Mouse (Mus musculus): Measurements from ENCODE around the gene Epn3. TPM values are rescaled to one million over a fixed set of nuclear protein-coding genes. Genes with fewer than 3 reads are reported as not detected.

Epn3 gene
- total RNA-seq (2021): under 1 TPM; 0.12 to 0.31 TPM
- long read RNA-seq, experiment 1: 0 reads
- long read RNA-seq, experiment 2, partial matches to known transcripts: 0 of 2 reads
- long read RNA-seq, experiment 2, other reads (novel, unspliced or antisense): 1 of 2 reads

DNA sequence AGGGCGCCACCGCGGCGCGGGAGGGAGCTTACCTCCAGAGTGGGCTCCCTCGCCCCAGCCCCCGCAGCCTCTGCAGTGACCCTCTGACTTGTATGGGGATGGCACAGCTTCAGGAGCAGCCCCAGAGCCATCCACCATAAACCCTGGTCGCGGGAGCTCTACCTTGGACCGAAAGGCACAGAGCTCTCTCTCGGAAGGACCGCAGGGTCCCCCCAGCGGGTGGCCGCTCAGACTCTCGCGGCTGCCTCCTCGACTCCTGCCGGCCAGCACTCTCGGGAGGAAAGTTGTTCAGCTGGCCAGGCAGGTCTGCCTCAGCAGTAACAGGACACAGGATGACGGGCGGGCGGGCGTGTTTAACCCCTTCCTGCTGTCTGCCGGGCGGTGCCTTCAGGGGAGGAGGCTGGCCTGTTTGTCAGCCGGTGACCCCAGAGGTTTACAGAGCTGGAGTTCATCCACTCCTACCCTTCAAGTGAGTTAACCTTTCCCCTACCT, at the start of gene Epn3:
TSS of gene Epn3 (minus strand) at position 314 of the 492 bp plus-strand sequence.
- intact Hi-C loops (cut with DNase I): no loop called here
- DNase-seq: no peak

DNA sequence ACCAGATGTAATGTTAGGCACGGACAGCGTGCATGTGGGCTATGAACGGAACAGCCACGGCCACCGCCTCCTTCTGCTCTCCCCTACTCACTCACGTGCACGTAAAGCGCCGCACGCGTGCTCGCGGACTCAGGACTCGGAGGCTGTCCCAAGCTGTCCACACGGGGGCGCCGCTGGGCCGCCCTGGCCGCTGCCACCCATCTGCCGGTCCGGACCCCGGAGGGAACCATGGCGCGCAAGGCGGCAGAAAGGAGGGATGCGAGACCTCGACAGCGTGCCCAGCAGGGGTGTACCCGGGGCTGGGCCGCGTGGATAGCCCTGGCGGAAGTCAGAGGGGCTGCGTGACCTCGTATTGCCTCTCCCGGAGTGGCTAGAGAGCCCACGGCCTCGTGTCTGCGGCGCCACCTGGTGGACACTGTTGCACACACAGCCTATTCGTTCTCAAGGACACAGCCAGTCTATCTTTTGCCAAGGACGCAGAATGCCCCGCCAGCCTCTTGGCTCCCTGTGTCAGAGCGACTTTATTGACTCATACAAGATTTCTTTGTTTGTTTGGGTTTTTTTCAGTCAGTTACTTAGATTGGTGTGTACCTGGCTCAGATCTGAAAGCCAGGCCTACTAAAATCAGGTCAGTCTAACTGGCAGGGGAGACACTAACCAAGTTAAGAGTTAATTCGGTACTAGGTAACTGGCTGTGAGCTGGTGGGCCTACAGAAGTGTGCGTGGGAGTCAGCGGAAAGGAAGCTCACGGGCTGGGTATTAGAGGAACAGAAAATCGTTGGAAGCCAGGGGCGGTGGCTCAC, 49.3 kb upstream of the Epn3 start, which contains the start of gene Rsad1:
TSS of gene Rsad1 (minus strand) at position 368 of the 803 bp plus-strand sequence.
- intact Hi-C loops (cut with DNase I): no loop called here

DNA sequence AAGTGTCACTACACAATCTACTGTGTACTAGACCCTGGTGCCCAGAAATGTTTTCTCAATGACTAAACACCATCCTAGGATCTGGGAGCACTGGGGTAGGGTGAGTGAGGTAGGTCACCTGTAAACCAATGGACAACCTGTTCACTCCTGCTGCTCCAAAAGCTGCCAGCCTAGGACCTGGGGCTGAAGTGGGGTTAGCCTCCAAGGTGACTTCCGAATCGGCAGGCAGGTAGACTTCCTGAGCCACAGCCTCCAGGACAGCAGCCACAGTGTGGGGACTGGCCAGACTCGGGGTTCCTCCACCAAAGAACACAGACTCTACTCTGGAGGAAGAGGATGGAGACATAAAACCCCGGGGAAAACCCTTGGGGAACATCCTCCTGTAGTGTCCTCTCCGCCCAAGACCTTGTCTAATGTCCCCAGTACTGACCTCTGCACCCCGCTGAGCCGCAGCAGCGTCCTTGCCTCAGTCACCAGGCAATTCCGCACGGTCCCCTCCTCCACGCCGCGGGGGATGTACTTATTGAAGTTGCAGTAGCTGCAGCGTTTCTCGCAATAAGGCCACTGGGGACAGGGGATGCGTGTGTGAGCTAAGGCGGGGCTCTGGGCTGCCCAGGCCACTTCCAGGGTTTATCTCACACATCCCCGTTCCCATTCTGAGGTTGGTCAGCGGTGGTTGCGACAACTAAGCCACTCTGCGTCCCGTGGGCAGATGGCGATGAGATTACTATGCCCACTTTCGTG, 48.4 kb upstream of the Epn3 start:
- no peak for DNase-seq
- intact Hi-C loops (cut with DNase I): no loop called here

More for the DNA sequence above, 49.3 kb upstream of the Epn3 start, which contains the start of gene Rsad1:
- DNase-seq: peak; percentile 94 to 98

DNA sequence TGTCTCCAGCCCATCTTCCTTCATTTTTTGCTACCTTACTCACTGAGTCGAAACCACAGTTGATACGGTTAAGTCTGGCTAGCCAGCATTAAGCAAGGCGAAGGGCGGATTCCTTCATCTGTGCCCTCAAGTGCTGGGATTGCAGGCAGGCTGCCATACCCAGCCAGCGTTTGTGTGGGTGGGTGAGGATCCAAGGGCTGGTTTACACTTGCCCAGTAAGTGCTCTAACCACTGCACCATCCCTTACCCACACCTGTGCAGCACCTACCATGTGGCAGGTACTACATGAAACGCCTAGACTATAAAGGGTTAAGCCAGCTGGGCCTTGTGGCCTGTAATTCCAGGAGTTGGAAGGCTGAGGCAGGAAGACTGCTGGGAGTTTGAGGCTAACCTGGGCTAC, 47.5 kb upstream of the Epn3 start:
- no peak for DNase-seq
- intact Hi-C loops (cut with DNase I): no loop called here

DNA sequence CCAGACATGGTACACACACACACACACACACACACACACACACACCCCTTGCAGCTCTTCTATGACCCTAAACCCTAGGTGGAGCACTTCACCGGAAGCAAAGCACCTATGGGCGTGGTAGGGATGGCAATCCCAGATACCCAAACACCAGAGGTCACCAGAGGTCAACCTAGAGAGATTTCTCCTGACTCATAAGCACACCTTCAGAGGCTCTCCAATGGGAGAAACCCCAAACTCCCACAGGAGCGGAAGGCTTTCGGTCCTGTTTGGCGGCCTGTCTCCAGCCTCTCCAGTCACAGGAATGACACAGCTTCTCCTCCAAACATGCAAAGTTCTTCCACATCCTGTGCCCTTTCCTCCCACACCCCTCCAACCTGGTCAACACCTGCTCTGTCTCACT, 46.6 kb upstream of the Epn3 start:
- intact Hi-C loops (cut with DNase I): no loop called here
- DNase-seq: no peak

DNA sequence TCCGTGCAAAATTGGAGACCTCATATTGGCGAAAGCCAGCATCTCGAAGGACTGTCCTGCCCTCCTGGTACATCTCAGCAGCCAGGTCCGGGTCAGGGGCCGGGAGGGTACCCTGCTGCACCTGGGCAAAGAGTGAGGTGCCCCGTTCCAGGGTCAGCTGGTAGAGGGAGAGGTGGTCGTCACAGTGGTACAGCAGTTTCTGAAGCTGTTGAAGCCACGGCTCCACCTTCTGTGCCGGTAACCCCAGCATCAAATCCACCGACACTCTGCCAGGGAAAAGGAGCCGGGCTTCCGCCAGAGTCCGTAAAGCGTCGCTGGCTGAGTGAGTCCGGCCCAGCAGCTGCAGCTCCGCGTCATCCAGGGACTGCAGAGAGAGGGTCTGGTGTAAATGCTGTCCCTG, 44.6 kb upstream of the Epn3 start:
- intact Hi-C loops (cut with DNase I): loop anchor here (5.0 kb wide), 2 partner anchors 122 to 202 kb away; no protein-coding TSS in a partner anchor
- no peak for DNase-seq

DNA sequence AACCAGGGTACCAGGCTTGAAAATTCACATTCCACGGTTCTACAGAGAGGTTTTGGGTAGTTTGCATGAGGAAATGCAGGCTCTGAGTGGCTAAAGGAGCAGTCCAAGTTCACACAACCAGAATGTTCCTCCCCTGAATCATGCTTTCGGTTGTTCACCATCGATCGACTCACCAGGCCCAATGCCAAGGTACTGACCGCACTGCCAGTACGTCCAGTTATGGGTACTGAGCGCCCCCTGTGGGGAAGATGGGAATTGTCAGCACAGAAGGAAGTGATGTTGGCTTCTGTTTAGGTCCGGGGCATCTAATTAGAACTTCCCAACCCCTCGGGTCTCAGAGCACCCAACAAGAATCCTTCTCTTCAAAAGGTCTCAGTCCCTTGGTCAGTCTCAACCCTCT, 44.2 kb upstream of the Epn3 start:
- DNase-seq: peak; percentile 93 to 96
- intact Hi-C loops (cut with DNase I): loop anchor here (5.0 kb wide), 2 partner anchors 122 to 202 kb away; no protein-coding TSS in a partner anchor

DNA sequence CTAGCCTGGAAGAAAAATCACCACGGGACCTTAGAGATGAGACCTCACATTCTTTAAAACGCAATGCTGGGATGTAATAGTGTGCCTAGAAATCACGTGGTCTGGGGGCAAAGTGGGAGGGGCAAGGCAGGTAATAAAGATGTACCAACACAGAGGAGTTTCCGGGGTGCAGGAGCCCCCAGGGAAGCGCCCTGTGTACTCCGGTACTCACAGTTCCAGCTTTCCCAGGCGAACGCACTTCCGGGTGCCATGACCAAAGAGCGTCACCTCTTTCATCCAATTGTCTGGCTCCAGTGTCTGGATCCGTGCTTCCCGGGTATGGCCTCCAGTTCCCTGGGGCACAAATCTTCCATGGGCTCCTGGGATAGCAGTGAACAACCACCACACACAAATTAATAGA, 43.6 kb upstream of the Epn3 start:
- no peak for DNase-seq
- intact Hi-C loops (cut with DNase I): loop anchor here (5.0 kb wide), 2 partner anchors 121 to 201 kb away; no protein-coding TSS in a partner anchor

DNA sequence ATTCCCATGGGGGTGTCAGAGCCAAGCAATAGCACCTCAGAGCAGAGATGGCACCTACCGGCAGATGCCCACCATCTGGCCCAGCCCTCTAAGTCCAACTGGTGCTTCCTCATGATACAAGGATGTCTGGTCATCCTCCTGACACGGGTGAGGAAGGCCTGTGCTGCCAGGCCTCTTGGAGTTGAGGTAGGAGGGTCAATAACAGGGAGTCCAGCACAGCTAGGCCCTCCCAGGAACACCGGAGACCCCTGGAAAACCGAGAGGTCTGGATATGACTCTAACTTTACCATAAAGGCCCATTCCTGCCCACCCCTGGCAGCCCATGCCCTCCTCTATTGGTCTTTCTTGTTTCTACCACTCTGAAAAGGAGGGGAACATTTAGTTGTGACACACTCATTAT, 42.6 kb upstream of the Epn3 start:
- intact Hi-C loops (cut with DNase I): loop anchor here (5.0 kb wide), 2 partner anchors 120 to 200 kb away; no protein-coding TSS in a partner anchor
- DNase-seq: no peak

DNA sequence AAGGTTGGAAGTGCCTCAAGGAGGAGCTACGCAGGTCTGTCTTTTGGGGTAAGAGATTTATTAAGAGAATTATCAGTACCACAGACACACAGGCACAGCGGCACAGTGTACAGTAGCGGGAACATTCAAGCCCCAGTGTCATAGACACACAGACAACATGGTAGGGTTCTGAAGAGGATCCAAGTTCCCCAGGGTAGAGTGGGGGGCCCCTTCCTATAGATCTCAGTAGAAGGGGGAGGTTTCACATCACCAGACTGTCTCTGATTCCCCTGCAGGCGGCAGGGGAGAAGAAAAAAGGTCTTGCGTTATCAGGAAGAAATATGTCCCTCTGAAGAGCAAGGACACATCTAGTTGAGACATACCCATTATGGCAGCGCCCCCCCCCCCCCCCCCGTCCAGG, 40.0 kb upstream of the Epn3 start:
- DNase-seq: no peak
- intact Hi-C loops (cut with DNase I): loop anchor here (5.0 kb wide), 2 partner anchors 117 to 197 kb away; no protein-coding TSS in a partner anchor

DNA sequence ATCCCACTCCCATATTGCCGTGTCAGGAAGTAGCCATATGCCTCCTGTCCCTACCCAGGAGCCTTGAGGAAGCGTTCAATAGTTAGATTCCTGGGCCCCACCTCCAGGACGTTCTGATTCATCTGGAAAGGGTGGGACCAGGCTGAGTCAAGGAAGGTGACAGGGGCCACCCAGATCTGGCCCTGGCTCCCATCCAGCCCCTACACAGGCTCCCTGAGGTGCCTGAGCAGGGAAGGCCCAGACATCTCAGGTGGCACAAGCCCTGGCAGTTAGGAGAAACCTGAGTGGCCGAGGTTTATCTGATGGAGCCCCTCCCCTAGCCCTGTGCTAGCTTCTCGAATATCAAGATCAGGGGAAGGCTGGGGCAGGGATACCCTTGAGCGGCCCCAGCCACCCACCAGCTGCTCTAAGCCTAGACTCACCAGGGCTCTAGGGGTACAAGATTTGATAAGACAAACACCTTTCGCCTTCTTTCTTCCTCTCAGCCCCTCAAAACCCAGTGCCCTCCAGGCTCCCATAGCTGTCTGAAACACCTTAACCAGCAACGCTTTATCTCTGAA, 39.0 kb upstream of the Epn3 start:
- intact Hi-C loops (cut with DNase I): no loop called here
- no peak for DNase-seq

DNA sequence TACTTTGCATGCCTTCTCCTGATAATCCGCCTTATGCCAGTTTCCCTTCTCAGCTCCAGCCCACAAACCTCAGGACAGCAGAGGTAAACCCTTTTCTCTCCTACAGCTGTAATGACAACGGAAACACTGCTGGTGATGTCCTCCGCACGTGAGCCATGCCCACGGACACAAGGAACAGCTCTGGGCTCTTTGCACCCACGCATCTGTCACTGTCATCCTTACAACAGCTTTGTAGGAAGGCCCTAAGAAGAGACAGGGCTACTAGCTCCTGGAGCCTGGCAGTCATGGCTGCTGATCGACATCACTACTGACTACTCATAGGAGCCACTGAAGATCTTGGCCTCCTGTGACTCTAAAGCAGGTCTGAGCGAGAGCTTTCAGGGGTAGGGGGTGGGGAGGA, 33.4 kb upstream of the Epn3 start:
- no peak for DNase-seq
- intact Hi-C loops (cut with DNase I): no loop called here

DNA sequence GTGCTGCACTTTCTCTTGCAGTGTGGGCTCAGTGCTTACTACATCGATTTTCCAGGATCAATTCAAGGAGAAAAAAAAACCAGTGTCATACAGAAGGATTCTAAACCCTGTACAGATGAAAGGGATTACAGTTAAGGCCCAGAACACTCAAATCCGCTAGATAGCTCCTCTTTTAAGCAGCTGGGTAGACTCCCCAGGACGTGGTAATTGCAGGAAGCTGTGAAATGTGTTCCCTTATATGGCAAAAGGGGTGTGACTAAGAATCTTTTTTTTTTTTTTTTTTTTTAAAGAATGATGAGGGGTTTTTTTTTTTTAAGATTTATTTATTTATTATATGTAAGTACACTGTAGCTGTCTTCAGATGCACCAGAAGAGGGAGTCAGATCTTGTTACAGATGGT, 29.1 kb upstream of the Epn3 start:
- DNase-seq: no peak
- intact Hi-C loops (cut with DNase I): no loop called here

DNA sequence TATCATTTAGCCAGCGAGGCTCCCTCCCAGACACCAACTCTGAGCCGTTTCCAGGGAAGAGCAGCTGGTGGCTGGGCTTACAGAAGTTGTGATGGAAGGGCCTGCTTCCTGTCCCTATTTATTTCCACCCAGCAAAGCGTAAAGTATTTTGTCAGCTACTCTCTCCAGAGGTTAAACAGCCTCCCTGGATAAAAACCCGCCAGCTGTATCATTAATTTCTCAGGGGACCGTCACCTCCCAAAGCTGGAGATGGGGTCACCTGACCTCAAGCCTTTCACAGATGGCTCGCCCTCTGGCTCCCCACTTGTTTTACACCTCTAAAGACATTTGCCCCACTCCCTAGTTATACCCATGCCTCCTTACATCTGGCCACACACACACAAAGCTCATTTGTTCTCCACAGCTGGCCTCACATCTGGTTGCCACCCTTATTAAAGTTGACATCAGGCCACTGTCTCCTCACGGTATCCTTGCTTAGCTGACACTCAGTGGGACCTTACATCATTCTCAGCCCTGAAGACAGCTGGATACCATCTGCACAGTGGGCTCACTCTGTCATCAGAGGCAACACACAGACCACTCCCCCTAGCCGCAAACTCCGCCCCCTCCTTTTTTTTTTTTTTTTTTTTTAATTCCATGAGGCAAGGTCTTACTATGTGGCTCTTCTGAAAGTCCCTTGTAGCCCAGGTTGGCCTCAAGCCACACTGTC, 26.6 kb upstream of the Epn3 start:
- intact Hi-C loops (cut with DNase I): no loop called here
- no peak for DNase-seq

DNA sequence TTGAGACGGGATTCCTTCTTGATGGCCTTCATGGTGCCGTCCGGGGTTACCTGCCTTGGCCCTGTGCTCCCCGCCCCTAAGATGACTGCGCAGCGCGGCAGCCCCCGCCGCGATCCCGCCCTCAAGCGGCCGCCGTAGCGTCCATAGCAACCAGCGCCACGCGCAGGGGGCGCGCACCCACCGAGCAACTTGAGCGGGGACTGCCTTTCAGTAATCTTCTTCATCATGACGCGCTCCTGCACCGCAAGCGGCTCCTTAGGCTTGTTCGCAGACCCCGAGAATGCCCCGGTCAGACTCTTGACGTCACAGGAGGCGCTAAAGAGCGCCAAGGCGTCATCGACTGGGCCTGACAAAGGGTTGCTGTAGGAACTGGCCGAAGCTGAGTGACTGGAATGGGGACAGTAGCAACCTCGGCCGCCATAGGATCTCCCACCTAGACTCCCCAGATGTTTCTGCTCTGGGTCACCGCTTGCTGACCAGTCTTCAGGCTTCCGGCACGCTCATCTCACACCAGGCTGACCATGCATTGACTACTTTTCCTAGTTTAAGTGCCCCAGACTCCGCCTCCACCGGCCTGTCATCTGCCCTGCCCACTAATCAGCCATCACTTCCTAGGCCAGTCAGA, 21.6 kb upstream of the Epn3 start, which contains the start of gene Mycbpap:
TSS of gene Mycbpap (minus strand) at position 524 of the 625 bp plus-strand sequence.
- peak; percentile 15 to 35 for DNase-seq

DNA sequence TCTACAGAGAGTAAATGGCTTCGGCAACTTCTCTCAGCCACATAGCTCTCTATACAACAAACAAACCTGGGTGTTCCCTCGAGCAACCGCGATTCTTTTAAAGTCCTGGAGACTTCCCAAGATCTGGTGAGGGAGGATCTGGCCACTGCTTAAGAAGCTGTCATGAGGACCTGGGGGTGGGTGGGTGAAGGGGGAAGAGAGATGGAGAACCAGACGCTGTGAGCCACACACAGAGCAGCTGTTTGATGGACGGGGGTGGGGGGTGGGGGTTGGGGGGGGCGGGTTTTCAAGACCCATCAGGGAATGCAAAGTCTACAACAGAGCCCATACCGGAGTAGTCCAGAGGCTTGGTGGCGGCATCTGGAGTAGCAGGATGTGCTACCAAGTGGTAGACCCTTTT, 13.7 kb upstream of the Epn3 start:
- DNase-seq: no peak
- intact Hi-C loops (cut with DNase I): no loop called here

More for the DNA sequence above, 21.6 kb upstream of the Epn3 start, which contains the start of gene Mycbpap:
- intact Hi-C loops (cut with DNase I): no loop called here

DNA sequence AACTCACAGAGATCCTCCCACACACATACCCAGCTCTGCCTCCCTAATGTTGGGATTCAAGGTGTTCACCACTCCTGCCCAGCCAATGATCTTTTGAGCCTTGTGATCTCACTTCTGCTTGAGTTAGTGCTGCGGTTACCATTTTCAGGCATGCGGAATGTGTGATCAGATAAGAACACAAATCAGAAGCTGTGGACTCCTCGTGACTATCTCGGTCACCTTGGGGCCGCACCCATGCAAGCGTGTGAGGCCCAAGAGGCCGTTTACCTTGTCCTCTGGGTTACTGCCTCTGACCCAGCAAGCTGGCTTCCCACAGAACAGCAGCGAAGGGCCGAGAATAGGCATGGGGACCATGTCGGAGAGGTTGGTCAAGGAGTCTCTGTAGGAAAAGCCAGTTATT, 9.2 kb upstream of the Epn3 start:
- no peak for DNase-seq
- intact Hi-C loops (cut with DNase I): no loop called here

DNA sequence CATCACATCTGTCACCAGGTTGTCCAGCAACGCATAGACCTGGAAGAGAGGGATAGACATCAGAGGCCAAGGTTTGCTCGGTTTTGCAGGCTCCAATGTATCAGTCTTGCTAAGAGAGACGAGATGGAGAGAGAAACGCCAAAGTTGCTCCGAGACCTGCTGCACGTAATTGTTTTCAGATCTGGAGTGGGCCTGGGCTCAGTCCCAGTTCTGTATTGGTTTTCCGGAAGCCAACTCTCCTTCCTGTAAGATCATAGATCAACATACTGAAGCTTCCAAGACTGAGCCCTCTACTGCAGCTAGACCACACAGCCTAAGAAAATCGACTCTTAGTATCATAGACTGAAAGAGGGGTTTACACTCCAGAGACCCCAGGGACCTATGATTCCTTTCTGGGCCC, 1.7 kb upstream of the Epn3 start:
- intact Hi-C loops (cut with DNase I): no loop called here
- no peak for DNase-seq

DNA sequence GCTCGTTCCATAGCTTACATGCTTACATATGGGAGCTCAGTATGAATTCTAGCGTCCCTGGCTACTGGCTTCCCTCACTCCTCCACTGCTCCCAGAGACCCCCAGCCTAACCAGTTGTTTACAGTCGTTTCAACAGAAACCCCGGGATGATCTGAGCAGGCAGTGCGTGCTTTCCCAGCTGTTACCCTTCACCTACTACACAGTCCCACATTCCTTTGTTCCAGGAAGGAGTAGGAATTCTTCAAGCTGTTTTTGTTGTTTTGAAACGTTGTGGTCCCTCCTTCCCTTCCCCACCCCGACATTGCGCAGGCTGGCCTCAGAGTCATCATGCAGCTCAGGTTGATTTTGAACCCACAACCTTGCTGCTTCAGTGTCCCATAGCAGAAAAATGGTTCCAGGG, 588 bp upstream of the Epn3 start:
- no peak for DNase-seq
- intact Hi-C loops (cut with DNase I): no loop called here
